Mouse (Mus musculus): ENCODE results near the gene Trit1.

Gene Trit1

GRCm38 (mm10) chr4:123043858-123044257 is 27.5 kb downstream of the Trit1 start:
- in situ Hi-C loops (cut with MboI, MseI): no loop called here

GRCm38 (mm10) chr4:123044842-123045241 is 28.4 kb downstream of the Trit1 start:
- in situ Hi-C loops (cut with MboI, MseI): no loop called here

- in situ Hi-C loops (cut with MboI, MseI): no loop called here
Measured at GRCm38 (mm10) chr4:123046300-123046699, 29.9 kb downstream of the Trit1 start.

GRCm38 (mm10) chr4:123050681-123051211 is 34.3 kb downstream of the Trit1 start:
- in situ Hi-C loops (cut with MboI, MseI): no loop called here

- in situ Hi-C loops (cut with MboI, MseI): no loop called here
Measured at GRCm38 (mm10) chr4:123053179-123053578, 36.8 kb downstream of the Trit1 start.

- in situ Hi-C loops (cut with MboI, MseI): no loop called here
Measured at GRCm38 (mm10) chr4:123054172-123054790, 37.9 kb downstream of the Trit1 start.

- in situ Hi-C loops (cut with MboI, MseI): no loop called here
Measured at GRCm38 (mm10) chr4:123056560-123057109, 40.2 kb downstream of the Trit1 start.

- in situ Hi-C loops (cut with MboI, MseI): no loop called here
Measured at GRCm38 (mm10) chr4:123057957-123058356, 41.6 kb downstream of the Trit1 start.

- in situ Hi-C loops (cut with MboI, MseI): no loop called here
Measured at GRCm38 (mm10) chr4:123061744-123062143, 45.3 kb downstream of the Trit1 start.

GRCm38 (mm10) chr4:123068646-123069045 is 52.2 kb downstream of the Trit1 start:
- in situ Hi-C loops (cut with MboI, MseI): no loop called here

GRCm38 (mm10) chr4:123071266-123071966 is 55.0 kb downstream of the Trit1 start:
- in situ Hi-C loops (cut with MboI, MseI): no loop called here

- in situ Hi-C loops (cut with MboI, MseI): loop anchor here in 1 of 2 experiments (5.0 kb wide), 1 partner anchor 80 kb away; the partner anchor contains the start of gene Mycl
Measured at GRCm38 (mm10) chr4:123076928-123077327, 60.5 kb downstream of the Trit1 start.

- in situ Hi-C loops (cut with MboI, MseI): loop anchor here in 1 of 2 experiments (5.0 kb wide), 1 partner anchor 81 kb away; the partner anchor contains the start of gene Mycl
Measured at GRCm38 (mm10) chr4:123078231-123078630, 61.8 kb downstream of the Trit1 start.

- in situ Hi-C loops (cut with MboI, MseI): loop anchor here (5.0 to 10.0 kb wide), 4 partner anchors 78 to 268 kb away; no protein-coding TSS in a partner anchor
Measured at GRCm38 (mm10) chr4:123080791-123081190, 64.4 kb downstream of the Trit1 start.

- in situ Hi-C loops (cut with MboI, MseI): loop anchor here (5.0 to 10.0 kb wide), 4 partner anchors 80 to 270 kb away; no protein-coding TSS in a partner anchor
Measured at GRCm38 (mm10) chr4:123082283-123083163, 66.1 kb downstream of the Trit1 start.

GRCm38 (mm10) chr4:123083323-123083902 is 67.0 kb downstream of the Trit1 start:
- in situ Hi-C loops (cut with MboI, MseI): loop anchor here (5.0 to 10.0 kb wide), 4 partner anchors 81 to 271 kb away; no protein-coding TSS in a partner anchor

- in situ Hi-C loops (cut with MboI, MseI): loop anchor here in 1 of 2 experiments (10.0 kb wide), 1 partner anchor 270 kb away; no protein-coding TSS in a partner anchor
Measured at GRCm38 (mm10) chr4:123085290-123085689, 68.9 kb downstream of the Trit1 start.

- in situ Hi-C loops (cut with MboI, MseI): loop anchor here in 1 of 2 experiments (10.0 kb wide), 1 partner anchor 272 kb away; no protein-coding TSS in a partner anchor
Measured at GRCm38 (mm10) chr4:123086381-123086780, 70.0 kb downstream of the Trit1 start.

- in situ Hi-C loops (cut with MboI, MseI): no loop called here
Measured at GRCm38 (mm10) chr4:123092621-123093020, 76.2 kb downstream of the Trit1 start.

GRCm38 (mm10) chr4:123093064-123093776 is 76.8 kb downstream of the Trit1 start:
- in situ Hi-C loops (cut with MboI, MseI): no loop called here

Data from T-helper 17 cell (primary cell).